Mouse (Mus musculus) lung, adult 2 months (tissue): ENCODE measurements around the gene Itpk1.

ENCODE experiments used
- CTCF ChIP-seq: fragments of 200-500 bp; IDR thresholded peaks from 2 replicates; pipeline ENCODE4 v1.5.1; 2011; ENCODE audit warnings: mild to moderate bottlenecking, low read length, control low read depth; ENCODE audit not compliant: insufficient read depth
- POLR2A ChIP-seq: fragments of 200-500 bp; IDR thresholded peaks from 2 replicates; pipeline ENCODE4 v1.6.1; 2011; ENCODE audit warnings: low read depth, mild to moderate bottlenecking, control low read depth, low read length, borderline replicate concordance; ENCODE audit errors: extremely low read depth

DNA sequence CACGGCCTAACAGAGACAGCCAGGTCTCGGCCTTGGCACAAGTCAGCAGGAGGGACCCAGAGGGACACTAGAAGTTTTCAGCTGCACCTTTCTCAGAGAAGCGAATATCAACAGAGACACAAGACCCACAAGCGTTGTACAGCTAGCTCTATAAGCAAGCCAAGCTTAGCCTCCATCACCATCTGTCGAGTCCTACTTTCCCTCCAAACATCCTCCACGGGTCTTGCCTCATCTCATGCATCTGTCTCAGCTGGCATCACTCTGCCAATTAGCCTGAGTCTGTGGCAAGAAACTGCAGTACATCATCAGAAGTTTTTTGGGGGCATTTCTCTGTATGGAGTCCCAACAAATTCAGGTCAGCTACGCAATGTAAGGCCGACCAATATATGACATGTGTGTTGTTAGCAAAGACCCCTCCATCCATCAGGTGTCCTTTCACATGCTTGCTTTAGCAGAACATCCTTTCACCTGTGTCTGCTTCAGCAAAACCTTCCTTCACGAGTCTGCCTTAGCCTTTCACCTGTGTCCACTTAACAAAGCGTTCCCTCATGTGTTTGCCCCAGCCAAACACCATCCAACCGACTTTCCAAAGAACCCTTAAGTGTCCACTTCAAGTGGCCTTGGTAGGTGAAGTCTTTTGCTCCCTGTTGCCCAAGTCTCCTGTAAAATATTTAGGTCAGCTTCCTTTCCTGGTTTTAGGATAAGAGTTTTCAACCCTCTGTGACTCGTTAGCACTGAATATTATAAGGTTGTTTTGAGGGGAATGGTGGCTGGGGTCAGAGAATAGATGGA lies 184.6 kb downstream of the Itpk1 start:
- TF ChIP-seq CTCF (no peak), POLR2A (no peak)
